Mouse (Mus musculus): ENCODE data around the gene Cep55. TPM values are rescaled to one million over a fixed set of nuclear protein-coding genes. Genes with fewer than 3 reads are reported as not detected.
A peak's percentile ranks its signal among the peaks of the same experiment; 100 is the strongest.

Gene Cep55
- polyA plus RNA-seq, 1 experiment from 2014 or later, result 41.8 TPM

DNA sequence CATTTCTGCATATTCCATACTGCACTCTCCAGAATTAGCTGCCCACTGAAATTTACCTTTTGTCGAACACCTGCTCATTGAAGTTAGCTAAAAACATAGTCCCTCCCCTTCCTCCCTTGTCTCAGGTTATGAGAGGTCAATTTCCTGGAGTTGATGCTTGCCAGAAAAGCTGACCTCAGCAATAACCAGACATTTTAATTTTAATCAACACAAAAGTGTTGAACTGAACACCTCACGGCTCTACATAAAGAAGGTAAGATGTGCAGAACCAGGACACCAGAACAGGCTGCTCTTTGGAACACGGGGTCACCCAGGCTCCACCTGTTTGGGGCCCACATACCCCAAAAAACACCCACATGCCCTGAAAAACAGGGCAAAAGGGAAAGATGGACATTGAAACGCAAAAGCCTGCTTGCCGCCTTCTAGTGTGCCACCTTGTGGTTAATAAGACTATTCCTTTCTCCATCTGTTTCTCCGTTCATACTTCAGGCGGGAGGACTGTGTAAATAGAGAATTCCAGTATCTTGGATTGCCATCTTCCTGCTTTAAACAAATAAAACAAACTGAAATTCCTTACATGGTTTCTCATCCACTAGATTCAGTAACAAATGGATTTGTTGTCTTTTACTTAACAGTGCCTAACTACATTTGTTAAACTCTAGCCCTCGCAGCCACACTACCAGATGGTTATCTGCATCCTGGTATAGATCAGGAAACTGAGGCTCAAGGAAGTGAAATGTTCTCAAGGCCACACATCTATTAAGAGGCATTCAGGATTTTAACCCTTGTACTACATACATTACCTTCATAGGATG, 1.4 kb upstream of the Cep55 start:
- 35% methylated on average over 8 of the region's 8 CpGs for WGBS

DNA sequence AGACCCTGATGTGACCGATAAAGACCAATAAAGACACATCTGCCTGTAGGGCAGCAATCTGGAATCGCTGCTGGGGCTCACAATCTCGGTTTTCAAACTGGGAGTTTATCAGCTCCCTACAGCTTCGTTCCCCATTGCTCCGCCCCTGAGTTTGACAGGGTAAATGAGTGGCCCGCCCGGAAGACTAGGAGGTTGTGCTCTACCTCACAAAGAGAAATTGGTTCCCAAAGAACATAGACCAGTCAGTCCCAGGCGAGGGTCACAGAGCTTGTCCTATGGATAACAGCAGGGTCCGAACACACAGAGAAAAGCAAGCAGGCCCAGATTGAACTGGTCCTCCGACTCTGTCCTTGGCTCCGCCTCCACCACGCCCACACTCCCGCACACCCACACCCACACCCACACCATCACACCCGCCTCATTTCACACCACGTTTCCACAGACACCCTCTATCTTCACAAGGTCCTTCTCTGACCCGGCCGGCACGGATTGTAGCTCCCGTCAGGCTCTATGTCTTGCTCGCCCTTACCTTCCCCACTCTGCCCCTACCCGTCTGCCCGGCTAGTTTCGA, 577 bp upstream of the Cep55 start:
- Histone ChIP-seq H3K27me3 (no peaks in the 10 kb centered on the region), H3K27ac (replicated peaks) (peak overlapping the region; percentile 39; the same call in 1 of the 2 replicates), H3K4me2 (replicated peaks) (peak overlapping the region; percentile 76), H3K4me3 (peak overlapping the region; percentile 76), H3K4me1 (peaks cover 12% of the 10 kb centered on the region), H3K9me3 (no peaks in the 10 kb centered on the region), H3K36me3 (peaks cover 12% of the 10 kb centered on the region), H3K9ac (replicated peaks) (peak overlapping the region; percentile 50)
- under 1% methylated on average over 23 of the region's 23 CpGs for WGBS
- no peak for ATAC-seq (ENCODE audit: low FRiP score, low read depth)

More for the DNA sequence above, 1.4 kb upstream of the Cep55 start:
- no peak overlapping the region for H3K27ac ChIP-seq (replicated peaks)
- H3K4me3 ChIP-seq, result peak overlapping the region; percentile 76; the same call in 1 of the 2 replicates
- peaks cover 12% of the 10 kb centered on the region for H3K4me1 ChIP-seq
- H3K27me3 ChIP-seq, result no peaks in the 10 kb centered on the region
- H3K9ac ChIP-seq (replicated peaks), result no peak overlapping the region; the same call in 1 of the 2 replicates
- peaks cover 8% of the 10 kb centered on the region; the same call in 1 of the 2 replicates for H3K36me3 ChIP-seq
- peak overlapping the region; percentile 76 for H3K4me2 ChIP-seq (replicated peaks)
- H3K9me3 ChIP-seq, result no peaks in the 10 kb centered on the region
- no peak for ATAC-seq (ENCODE audit: low FRiP score, low read depth)

DNA sequence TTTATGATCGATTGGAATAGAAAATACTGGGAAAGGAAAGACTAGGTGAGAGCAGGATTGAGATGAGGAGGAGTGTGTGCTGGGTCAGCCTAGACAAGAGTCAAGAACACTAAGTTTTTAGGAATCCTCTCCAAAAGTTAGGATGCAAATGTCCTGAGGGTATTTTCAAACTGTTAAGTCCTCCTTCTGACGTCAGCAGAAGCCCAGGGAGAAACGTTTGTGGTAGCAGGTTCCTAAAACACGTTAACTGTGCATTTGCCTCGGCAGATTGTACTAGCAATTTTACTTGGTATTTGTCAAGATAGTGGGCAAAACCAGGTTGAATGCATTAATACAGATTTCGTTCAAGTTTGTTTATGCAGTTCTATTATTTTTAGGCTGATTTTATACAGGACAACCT, 987 bp downstream of the Cep55 start:
- H3K4me2 ChIP-seq (replicated peaks), result peak overlapping the region; percentile 76
- H3K27me3 ChIP-seq, result no peaks in the 10 kb centered on the region
- H3K27ac ChIP-seq (replicated peaks), result no peak overlapping the region
- H3K4me1 ChIP-seq, result peaks cover 12% of the 10 kb centered on the region
- no peak for ATAC-seq (ENCODE audit: low FRiP score, low read depth)
- H3K4me3 ChIP-seq, result peak overlapping the region; percentile 76
- H3K36me3 ChIP-seq, result peaks cover 27% of the 10 kb centered on the region
- H3K9ac ChIP-seq (replicated peaks), result peak overlapping the region; percentile 64
- no peaks in the 10 kb centered on the region for H3K9me3 ChIP-seq
- 22% methylated on average over 6 of the region's 6 CpGs for WGBS

DNA sequence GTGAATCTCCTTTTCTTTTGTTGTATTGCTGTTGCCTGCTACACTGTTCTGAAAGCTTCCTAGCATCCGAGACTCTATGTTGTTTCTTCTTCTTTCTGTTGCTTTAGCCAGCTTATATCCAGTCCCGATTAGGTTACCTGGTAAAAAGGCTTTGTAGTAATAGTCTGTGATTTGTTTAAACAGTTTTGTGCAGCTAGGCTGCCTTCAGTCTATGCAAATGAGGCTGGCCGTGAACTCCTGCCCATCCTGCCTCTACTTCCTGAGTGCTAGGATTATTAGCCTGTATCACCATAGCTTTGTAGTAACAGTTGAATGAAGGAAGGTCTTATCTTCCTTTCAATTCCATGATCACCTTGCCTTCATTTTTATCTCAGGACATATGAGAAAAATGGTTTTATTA, 1.5 kb downstream of the Cep55 start:
- no peak for ATAC-seq (ENCODE audit: low FRiP score, low read depth)
- WGBS, result 53% methylated on average over 3 of the region's 3 CpGs
- peak overlapping the region; percentile 76 for H3K4me2 ChIP-seq (replicated peaks)
- H3K9ac ChIP-seq (replicated peaks), result peak overlapping the region; percentile 64; the same call in 1 of the 2 replicates
- H3K4me1 ChIP-seq, result peaks cover 12% of the 10 kb centered on the region
- H3K27ac ChIP-seq (replicated peaks), result no peak overlapping the region
- H3K36me3 ChIP-seq, result peaks cover 32% of the 10 kb centered on the region
- no peaks in the 10 kb centered on the region for H3K9me3 ChIP-seq
- H3K27me3 ChIP-seq, result no peaks in the 10 kb centered on the region
- peak overlapping the region; percentile 76 for H3K4me3 ChIP-seq

DNA sequence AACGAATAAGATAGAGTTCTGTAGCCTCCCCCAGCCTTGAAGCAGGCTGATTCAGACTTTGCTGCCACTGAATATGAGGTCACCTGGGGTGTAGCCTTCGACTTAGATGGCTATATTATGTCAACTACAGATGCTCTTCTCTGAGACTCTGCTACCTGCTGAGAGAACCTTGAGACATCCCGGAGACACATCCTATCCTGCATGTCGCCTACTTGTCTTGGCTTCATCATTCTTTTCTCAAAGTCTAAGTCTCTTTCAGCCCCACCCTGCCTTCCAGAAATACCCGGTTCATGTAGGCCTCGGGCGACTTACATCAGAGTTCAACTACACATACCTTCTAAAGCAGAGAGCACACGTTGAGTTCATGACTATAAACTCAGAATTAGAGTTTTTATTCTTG, 2.1 kb downstream of the Cep55 start:
- Histone ChIP-seq H3K4me2 (replicated peaks) (0 out of 2 replicates have a peak overlapping the region, but pooled peaks have one; percentile 76), H3K27me3 (no peaks in the 10 kb centered on the region), H3K27ac (replicated peaks) (no peak overlapping the region), H3K9me3 (no peaks in the 10 kb centered on the region), H3K36me3 (peaks cover 36% of the 10 kb centered on the region), H3K4me3 (no peak overlapping the region), H3K9ac (replicated peaks) (no peak overlapping the region), H3K4me1 (peaks cover 12% of the 10 kb centered on the region)
- ATAC-seq (ENCODE audit: low FRiP score, low read depth), result no peak
- 88% methylated on average over 8 of the region's 8 CpGs for WGBS

- Histone ChIP-seq H3K36me3 (peaks cover 55% of the 10 kb centered on the region), H3K4me2 (replicated peaks) (no peak overlapping the region), H3K9ac (replicated peaks) (no peak overlapping the region), H3K27ac (replicated peaks) (no peak overlapping the region), H3K4me3 (no peak overlapping the region), H3K9me3 (no peaks in the 10 kb centered on the region), H3K4me1 (no peaks in the 10 kb centered on the region), H3K27me3 (no peaks in the 10 kb centered on the region)
- no peak for ATAC-seq (ENCODE audit: low FRiP score, low read depth)
- 79% methylated on average over 3 of the region's 3 CpGs for WGBS
Measured at GRCm38 (mm10) chr19:38063201-38063600, 8.4 kb downstream of the Cep55 start.

DNA sequence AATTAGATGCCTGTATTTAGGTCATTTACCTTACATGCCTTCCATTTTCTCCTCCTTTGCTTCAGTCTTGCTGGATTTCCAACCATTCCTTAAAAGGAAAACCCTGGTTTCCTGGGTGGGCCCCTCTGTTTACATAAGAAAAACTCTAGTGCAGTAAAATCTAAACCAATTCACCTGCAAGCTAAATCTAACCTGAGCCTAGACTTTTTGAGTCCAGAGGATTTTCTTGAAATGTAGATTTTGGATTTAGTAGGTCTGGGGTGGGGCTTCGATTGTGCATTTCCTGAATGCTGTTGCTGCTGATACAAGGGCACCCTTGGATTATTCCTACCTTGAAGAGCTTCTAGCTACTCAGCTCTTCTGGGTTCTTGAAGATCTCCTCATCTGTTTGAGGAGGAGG, 9.2 kb downstream of the Cep55 start:
- 92% methylated on average over 1 of the region's 1 CpGs for WGBS
- Histone ChIP-seq H3K36me3 (peaks cover 55% of the 10 kb centered on the region), H3K27me3 (no peaks in the 10 kb centered on the region)

DNA sequence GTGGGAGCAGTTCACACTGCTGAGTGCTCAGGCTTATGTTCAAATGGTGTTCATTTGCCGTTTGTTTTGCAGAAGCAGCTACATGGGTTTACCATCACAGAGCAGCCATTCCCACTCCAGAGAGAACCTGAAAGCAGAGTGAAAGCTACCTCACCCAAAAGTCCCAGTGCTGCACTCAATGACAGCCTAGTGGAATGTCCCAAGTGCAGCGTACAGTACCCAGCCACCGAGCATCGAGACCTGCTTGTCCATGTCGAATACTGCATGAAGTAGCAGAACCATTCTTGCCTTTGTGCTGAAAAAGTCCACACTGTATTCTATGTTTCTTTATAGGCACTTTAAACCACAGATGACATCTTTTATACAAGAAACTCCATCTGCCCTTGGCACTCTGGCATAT, 18.4 kb downstream of the Cep55 start:
- Histone ChIP-seq H3K27me3 (no peaks in the 10 kb centered on the region), H3K36me3 (peaks cover 49% of the 10 kb centered on the region), H3K4me3 (no peak overlapping the region), H3K27ac (replicated peaks) (no peak overlapping the region), H3K4me1 (no peaks in the 10 kb centered on the region), H3K9me3 (no peaks in the 10 kb centered on the region), H3K9ac (replicated peaks) (no peak overlapping the region), H3K4me2 (replicated peaks) (no peak overlapping the region)
- no peak for ATAC-seq (ENCODE audit: low FRiP score, low read depth)
- 96% methylated on average over 5 of the region's 5 CpGs for WGBS

More for the DNA sequence above, 9.2 kb downstream of the Cep55 start:
- Histone ChIP-seq H3K27ac (replicated peaks) (no peak overlapping the region), H3K4me1 (no peaks in the 10 kb centered on the region), H3K9ac (replicated peaks) (no peak overlapping the region), H3K9me3 (no peaks in the 10 kb centered on the region), H3K4me2 (replicated peaks) (no peak overlapping the region), H3K4me3 (no peak overlapping the region)
- ATAC-seq (ENCODE audit: low FRiP score, low read depth), result no peak

DNA sequence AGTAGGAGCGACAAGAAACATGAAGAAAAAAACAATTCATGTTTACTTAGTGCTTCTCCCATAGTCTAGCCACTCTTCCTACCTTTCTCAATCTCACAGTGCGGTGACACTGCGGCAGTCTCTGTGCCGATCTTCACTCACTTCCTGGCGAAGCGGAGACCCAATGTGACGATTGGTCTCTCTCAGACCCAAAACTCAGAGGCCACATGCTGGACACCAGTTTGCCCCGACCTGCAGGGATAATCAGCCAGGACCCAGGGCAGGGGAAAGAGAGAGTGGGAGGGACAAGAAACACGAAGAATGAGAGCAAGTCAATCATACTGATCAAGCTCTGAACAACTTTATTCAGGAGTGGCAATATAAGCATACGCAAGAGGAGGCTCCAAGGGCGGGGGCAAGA, 20.2 kb downstream of the Cep55 start:
- no peak for ATAC-seq (ENCODE audit: low FRiP score, low read depth)
- Histone ChIP-seq H3K9me3 (no peaks in the 10 kb centered on the region), H3K4me2 (replicated peaks) (no peak overlapping the region), H3K4me3 (no peak overlapping the region), H3K4me1 (no peaks in the 10 kb centered on the region), H3K27me3 (no peaks in the 10 kb centered on the region), H3K9ac (replicated peaks) (no peak overlapping the region), H3K36me3 (peaks cover 34% of the 10 kb centered on the region), H3K27ac (replicated peaks) (no peak overlapping the region)
- 83% methylated on average over 11 of the region's 11 CpGs for WGBS

DNA sequence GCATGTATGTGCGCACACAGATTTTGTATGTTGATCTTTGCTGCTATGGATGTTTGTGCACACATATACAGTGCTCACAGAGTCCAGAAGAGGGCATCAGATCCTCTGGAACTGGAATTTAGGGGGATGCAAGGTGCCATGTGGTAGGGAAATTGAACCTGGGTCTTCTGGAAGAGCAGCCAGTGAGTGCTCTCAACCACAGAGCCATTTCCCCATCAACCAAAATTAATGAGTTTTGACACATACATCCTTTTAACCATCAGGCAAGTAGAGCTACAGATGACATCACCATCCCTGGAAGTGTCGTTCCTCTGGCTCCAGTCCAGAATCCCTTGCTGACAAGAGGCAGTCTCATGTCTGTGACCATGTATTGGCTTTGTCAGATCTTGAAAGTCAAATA, 21.4 kb downstream of the Cep55 start:
- Histone ChIP-seq H3K4me3 (no peak overlapping the region), H3K27ac (replicated peaks) (no peak overlapping the region), H3K4me2 (replicated peaks) (no peak overlapping the region), H3K36me3 (peaks cover 22% of the 10 kb centered on the region), H3K27me3 (no peaks in the 10 kb centered on the region), H3K4me1 (no peaks in the 10 kb centered on the region), H3K9ac (replicated peaks) (no peak overlapping the region), H3K9me3 (no peaks in the 10 kb centered on the region)
- 87% methylated on average over 2 of the region's 2 CpGs for WGBS
- ATAC-seq (ENCODE audit: low FRiP score, low read depth), result no peak

DNA sequence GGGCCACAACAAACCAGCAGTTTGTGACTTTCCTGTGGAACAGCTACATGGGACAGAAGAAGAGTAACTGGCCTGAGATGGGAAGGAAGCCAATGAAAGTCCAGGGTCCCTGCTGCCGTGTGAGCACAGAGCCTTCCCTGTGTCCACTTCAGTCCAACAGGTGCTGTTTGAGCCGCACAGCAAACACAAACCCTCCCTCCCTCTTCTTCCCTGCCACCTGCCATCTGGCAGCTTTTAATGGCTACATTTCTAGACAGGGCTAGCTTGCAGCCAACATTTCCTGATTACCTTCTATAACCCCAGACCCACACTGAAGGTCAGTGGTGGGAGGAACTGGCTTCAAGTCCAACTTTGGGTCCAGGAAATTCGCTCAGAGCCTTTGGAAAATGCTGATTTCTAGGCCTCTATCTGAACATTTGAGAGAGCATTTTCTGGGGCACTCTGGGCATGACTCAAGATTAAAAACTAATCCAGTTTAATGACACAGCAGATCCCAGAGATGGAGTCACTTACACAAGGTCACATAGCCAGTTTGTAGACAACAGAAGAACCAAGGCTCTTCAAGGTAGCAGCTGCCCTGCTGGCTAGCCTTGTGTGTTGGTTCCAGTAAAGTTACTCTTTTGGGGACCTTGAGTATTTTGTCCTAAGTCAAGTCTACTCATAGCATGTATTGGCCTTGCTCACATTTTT, 23.2 kb downstream of the Cep55 start:
- H3K27ac ChIP-seq (replicated peaks), result no peak overlapping the region
- no peak overlapping the region for H3K4me2 ChIP-seq (replicated peaks)
- no peaks in the 10 kb centered on the region for H3K4me1 ChIP-seq
- no peak overlapping the region for H3K9ac ChIP-seq (replicated peaks)
- peaks cover 7% of the 10 kb centered on the region for H3K36me3 ChIP-seq
- ATAC-seq (ENCODE audit: low FRiP score, low read depth), result no peak
- 78% methylated on average over 3 of the region's 3 CpGs for WGBS
- no peaks in the 10 kb centered on the region for H3K9me3 ChIP-seq
- no peaks in the 10 kb centered on the region for H3K27me3 ChIP-seq
- H3K4me3 ChIP-seq, result no peak overlapping the region

DNA sequence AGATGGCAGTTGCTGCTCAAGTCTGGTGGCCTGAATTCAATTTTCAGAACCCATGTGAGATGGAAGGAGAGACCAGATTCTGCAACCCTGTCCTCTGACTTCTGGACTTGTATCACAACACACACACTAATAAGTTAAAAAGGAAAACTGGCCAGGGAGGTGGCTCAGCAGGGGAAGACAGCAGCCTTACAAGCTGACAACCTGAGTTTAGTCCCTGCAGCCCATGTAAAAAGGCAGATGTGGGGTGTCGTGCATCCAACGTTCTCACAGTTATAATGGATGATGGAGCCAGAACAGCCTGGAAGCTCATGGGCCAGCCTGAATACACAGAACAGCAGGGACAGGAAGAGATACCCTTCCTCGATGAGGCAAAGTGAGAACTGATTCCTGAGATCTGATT, 26.6 kb downstream of the Cep55 start:
- no peak overlapping the region for H3K4me3 ChIP-seq
- no peak for ATAC-seq (ENCODE audit: low FRiP score, low read depth)
- H3K9ac ChIP-seq (replicated peaks), result no peak overlapping the region
- no peaks in the 10 kb centered on the region for H3K27me3 ChIP-seq
- H3K27ac ChIP-seq (replicated peaks), result no peak overlapping the region
- H3K4me2 ChIP-seq (replicated peaks), result no peak overlapping the region
- no peaks in the 10 kb centered on the region for H3K36me3 ChIP-seq
- no peaks in the 10 kb centered on the region for H3K4me1 ChIP-seq
- WGBS, result 82% methylated on average over 3 of the region's 3 CpGs
- no peaks in the 10 kb centered on the region for H3K9me3 ChIP-seq

Measured in midbrain, embryonic 12.5 days (tissue).